Mouse (Mus musculus) thymus, postnatal 14 days (tissue): ENCODE measurements around the gene Usp29.
"Not testable (repeated sequence)": the region's sequence is repeated elsewhere in the genome, so short reads cannot be mapped to it uniquely, and the experiment has no call there.

ENCODE experiments used
- DNase-seq: peaks from one replicate; pipeline ENCODE4 v3.0.0; 2021

Usp29 gene

GRCm38 (mm10) chr7:6770286-6770685 is 39.9 kb downstream of the Usp29 start:
- DNase-seq: no peak

- DNase-seq: not testable (repeated sequence)
Measured at GRCm38 (mm10) chr7:6773865-6774413, 43.6 kb downstream of the Usp29 start.

- DNase-seq: no peak
Measured at GRCm38 (mm10) chr7:6776314-6777059, 46.1 kb downstream of the Usp29 start.

GRCm38 (mm10) chr7:6777107-6777506 is 46.7 kb downstream of the Usp29 start:
- no peak for DNase-seq

DNA sequence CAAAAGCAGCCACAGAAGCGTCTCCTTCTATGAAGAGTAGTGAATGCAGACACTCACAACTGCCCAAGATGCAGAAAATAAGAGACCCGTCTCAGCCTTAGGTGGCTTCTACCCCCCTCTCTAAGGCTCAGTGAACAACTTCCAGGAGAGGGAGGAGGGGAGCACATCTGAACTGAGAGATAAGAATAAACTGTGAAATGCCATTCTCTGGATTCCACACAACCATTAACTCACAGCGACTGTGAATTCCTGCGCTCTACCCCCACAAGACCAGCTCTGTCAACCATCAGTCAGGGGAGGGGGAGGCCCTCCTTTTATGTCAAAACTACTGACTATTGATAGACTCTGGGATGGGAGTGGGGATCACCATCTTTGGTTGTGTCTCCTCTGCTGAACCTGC is 47.3 kb downstream of the Usp29 start:
- DNase-seq: no peak

DNA sequence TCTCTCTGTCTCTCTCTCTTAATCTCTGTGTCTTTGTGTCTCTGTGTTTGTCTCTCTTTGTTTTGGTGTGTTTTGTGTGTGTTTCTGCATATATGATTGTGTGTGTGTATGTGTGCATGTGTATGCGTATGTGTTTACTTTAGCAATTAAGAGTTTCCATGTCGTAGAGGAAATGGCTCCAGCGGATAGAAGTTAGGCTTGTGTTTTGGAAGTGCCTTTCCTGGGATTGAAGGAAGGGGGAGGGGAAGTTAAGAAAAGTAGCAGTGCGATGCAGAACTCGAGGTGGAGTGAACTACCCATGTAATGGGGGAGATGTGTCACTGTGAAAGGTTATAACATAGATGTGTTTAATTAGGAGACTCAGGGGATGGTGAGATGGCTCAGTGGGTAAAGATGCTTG is 48.8 kb downstream of the Usp29 start:
- DNase-seq: no peak

DNA sequence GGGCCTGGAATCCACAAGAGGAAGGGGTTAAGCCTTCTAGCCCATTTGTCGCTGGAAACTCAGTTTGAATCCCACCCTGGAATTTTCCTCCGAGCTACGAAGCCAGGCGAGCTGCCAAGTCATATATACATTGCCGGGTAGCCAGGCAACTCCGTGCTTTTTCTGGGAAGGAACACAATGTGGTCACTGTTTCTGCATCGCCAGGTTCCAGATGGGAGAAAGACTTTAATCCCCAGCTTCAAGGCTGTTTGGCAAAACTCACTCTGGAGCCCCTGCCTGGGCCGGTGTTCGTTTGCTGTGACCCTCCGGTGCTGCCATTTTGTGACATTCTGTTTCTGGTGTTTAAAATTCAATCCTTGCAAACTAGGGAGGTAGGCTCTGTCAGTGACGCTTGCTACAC is 51.2 kb downstream of the Usp29 start:
- no peak for DNase-seq

GRCm38 (mm10) chr7:6784340-6785073 is 54.1 kb downstream of the Usp29 start:
- DNase-seq: no peak

GRCm38 (mm10) chr7:6787000-6787399 is 56.6 kb downstream of the Usp29 start:
- DNase-seq: no peak

DNA sequence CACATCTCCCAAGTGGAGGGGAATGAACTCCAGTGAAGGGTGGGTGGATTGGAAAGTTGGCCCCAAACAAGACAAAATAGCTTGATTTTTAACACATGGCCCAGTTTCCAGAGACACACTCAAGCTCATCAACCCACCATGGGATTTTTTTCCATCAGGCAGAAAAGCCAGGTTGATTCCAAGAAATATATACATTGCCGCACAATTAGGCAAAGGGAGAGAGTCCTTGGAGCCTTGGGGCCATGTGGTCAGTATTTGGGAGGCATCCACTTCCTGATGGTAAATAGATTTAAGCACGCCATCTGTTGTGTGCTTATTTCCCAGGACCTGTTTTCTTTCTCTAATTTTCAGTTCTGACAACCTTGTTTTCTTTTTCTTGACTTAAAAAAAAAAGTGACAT is 57.7 kb downstream of the Usp29 start:
- no peak for DNase-seq

- no peak for DNase-seq
Measured at GRCm38 (mm10) chr7:6791286-6792065, 61.1 kb downstream of the Usp29 start.

DNA sequence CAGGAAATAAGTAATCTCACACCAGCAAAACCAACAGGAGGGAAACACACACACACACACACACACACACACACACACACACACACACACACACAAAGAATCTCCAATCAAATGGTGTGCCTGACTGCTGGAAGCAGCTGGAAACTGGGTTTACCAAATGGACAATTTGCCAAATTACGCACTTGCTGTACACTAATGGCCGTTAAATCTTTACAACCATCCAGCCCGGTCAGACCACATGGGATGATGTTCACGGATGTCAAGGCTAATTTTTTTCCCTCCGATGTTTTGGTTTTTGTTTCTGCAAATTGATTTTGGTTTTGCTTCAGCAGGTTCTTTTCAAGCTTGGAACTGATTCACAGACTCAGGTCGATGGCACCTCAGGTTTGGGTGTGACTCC is 62.9 kb downstream of the Usp29 start:
- DNase-seq: no peak

- DNase-seq: no peak
Measured at GRCm38 (mm10) chr7:6793811-6794210, 63.4 kb downstream of the Usp29 start.

- DNase-seq: no peak
Measured at GRCm38 (mm10) chr7:6797408-6797807, 67.0 kb downstream of the Usp29 start.

DNA sequence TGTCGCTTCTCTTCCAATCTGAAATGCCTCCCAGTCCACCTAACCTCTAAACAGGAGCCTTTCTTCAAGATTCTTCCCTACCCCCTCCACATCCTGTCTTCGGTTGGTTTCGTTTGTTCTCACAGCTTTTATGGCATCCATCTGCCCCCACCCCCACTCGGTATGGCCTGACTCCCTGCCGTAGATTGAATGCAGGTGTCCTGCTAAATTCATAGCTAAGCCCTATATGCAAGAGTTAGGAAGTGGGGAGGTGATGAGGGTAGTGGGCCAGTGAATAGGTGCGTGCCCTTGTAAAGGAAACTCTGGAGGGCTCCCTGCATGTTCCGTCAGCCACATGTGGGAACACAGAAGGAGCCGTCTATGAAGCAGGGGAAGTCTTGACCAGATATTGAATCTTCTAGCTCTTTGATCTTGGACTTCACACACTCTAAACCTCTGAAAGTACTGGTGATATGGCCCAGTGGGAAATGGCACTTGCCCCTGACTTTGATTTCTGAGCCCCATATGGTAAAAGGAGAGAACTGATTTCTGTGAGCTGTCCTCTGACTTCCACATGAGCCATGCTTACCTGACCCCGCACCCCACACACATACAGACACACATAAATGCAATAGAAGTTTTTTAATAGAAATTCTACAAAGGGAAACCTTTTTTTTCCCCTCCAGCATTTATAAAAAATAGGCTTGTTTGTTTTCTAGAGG is 68.9 kb downstream of the Usp29 start:
- DNase-seq: no peak

GRCm38 (mm10) chr7:6800586-6801441 is 70.4 kb downstream of the Usp29 start:
- DNase-seq: no peak

DNA sequence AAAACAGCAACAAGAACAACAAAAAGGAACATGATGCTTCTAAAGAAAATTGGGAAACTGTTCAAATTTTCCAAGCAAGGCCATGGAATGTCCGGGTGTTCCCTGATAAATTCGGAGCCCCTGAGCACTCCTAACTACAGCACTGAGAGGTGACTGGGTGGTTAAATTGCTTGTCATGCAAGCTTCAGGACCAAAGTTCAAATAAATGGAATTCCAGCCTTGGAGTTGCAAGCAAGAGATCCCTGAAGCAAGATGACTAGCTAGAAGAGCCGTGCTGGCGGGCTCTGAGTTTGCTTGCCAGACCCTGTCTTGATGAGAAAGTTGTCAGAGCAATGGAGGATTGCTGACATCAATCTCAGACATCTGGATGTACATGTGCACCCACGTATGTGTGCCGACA is 71.3 kb downstream of the Usp29 start:
- no peak for DNase-seq

- no peak for DNase-seq
Measured at GRCm38 (mm10) chr7:6810556-6810955, 80.2 kb downstream of the Usp29 start.

GRCm38 (mm10) chr7:6814971-6815370 is 84.6 kb downstream of the Usp29 start:
- no peak for DNase-seq

DNA sequence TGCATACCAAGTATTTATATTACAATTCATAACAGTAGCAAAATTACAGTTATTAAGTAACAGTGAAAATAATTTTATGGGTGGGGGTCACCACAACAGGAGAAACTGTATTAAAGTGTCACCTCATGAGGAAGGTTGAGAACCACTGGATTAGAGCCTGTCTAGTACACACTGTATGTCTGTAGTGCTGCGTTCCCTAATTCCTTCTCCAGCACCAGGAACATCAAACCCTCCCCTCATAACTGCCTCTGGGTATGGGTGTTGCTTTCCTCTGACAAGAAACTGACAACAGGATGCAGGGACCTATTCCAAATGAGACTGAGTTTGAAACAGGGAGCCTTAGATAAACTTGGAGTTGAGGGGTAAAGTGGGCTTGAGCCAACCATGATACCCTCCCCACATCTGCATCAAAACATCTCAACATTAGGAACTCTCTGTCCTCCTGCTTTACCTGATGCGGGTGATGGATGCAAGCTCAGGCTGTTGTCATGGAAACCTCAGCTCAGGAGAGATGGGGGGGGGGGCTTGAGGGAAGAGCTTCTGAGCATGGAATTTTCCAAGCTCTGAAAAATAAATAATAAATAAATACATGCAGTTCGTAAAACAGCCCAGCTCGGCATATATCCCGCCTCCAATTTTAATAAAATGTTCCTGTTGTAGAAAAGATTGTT is 86.5 kb downstream of the Usp29 start:
- no peak for DNase-seq

GRCm38 (mm10) chr7:6820296-6820695 is 89.9 kb downstream of the Usp29 start:
- no peak for DNase-seq
